Mouse (Mus musculus) gonadal fat pad, adult 2 months (tissue): ENCODE results near the gene Micu1. TPM values are rescaled to one million over a fixed set of nuclear protein-coding genes. Genes with fewer than 3 reads are reported as not detected.

ENCODE experiments used
- DNase-seq: peaks from one replicate; pipeline ENCODE4 v3.0.0-alpha.2; 2012; ENCODE audit warnings: low read depth
- polyA plus RNA-seq: library from polyadenylated mRNA; depleted of rRNA; stranded (reverse); fragments of >200 nt; gene quantifications from 2 replicates; pipeline ENCODE4 v1.2.3, GENCODE M21; 2012

Micu1 gene
- polyA plus RNA-seq, 1 experiment, result 50.3 TPM

- DNase-seq, result no peak
Observed at GRCm38 (mm10) chr10:59884327-59885173, 182.3 kb downstream of the Micu1 start.

GRCm38 (mm10) chr10:59885174-59886080 is 183.2 kb downstream of the Micu1 start:
- DNase-seq, result no peak

- DNase-seq, result no peak
Observed at GRCm38 (mm10) chr10:59886081-59886466, 183.8 kb downstream of the Micu1 start.

- no peak for DNase-seq
Observed at GRCm38 (mm10) chr10:59887432-59887831, 185.2 kb downstream of the Micu1 start.

GRCm38 (mm10) chr10:59889339-59889738 is 187.1 kb downstream of the Micu1 start:
- DNase-seq, result no peak

GRCm38 (mm10) chr10:59889953-59890751 is 187.9 kb downstream of the Micu1 start:
- no peak for DNase-seq

GRCm38 (mm10) chr10:59892977-59893376 is 190.7 kb downstream of the Micu1 start:
- no peak for DNase-seq

GRCm38 (mm10) chr10:59894251-59895160 is 192.2 kb downstream of the Micu1 start:
- DNase-seq, result no peak

- DNase-seq, result no peak
Observed at GRCm38 (mm10) chr10:59895460-59896186, 193.3 kb downstream of the Micu1 start.

GRCm38 (mm10) chr10:59896211-59896610 is 193.9 kb downstream of the Micu1 start:
- no peak for DNase-seq

GRCm38 (mm10) chr10:59896911-59897331 is 194.6 kb downstream of the Micu1 start:
- DNase-seq, result no peak

- DNase-seq, result no peak
Observed at GRCm38 (mm10) chr10:59897511-59897910, 195.2 kb downstream of the Micu1 start.

GRCm38 (mm10) chr10:59898180-59898778 is 196.0 kb downstream of the Micu1 start:
- no peak for DNase-seq

- no peak for DNase-seq
Observed at GRCm38 (mm10) chr10:59898935-59899334, 196.7 kb downstream of the Micu1 start.

- DNase-seq, result no peak
Observed at GRCm38 (mm10) chr10:59899341-59900173, 197.3 kb downstream of the Micu1 start.

- DNase-seq, result no peak
Observed at GRCm38 (mm10) chr10:59900174-59900435, 197.8 kb downstream of the Micu1 start.

GRCm38 (mm10) chr10:59900939-59901338 is 198.7 kb downstream of the Micu1 start:
- DNase-seq, result no peak

GRCm38 (mm10) chr10:59901463-59901862 is 199.2 kb downstream of the Micu1 start:
- DNase-seq, result no peak
